ENCODE assay signal across 9 mouse cellular contexts in genomic region chr1:178960015-178960559, GRCm38 (mm10).
DNase-seq lines count a peak whose midpoint lies in the region; ATAC-seq and TF ChIP-seq lines count a peak whose summit lies in the region.
"Had no signal": no experiment of that assay in that cellular context is flagged by ENCODE, and none has a peak within 500 bp of the region (broad histone marks: within the 10 kb centered on the region; RNA-seq: fewer than 3 reads in every experiment).

No protein-coding gene starts in this region.

- H3K27ac ChIP-seq in forebrain, embryonic 15.5 days (replicated peaks), result no peak overlapping the region
- H3K27ac ChIP-seq in hindbrain, embryonic 11.5 days (ENCODE audit: low read depth, low read length), result no peak overlapping the region
- no peak overlapping the region for H3K27ac ChIP-seq in lung, postnatal 0 days (ENCODE audit: low read length)
- H3K27ac ChIP-seq: limb, embryonic 15.5 days had no signal

- no peaks in the 10 kb centered on the region for H3K4me1 ChIP-seq in forebrain, embryonic 15.5 days
- H3K4me1 ChIP-seq in hindbrain, embryonic 11.5 days (replicated peaks; ENCODE audit: control insufficient read depth, insufficient read depth, low read length), result no peaks in the 10 kb centered on the region
- no peaks in the 10 kb centered on the region for H3K4me1 ChIP-seq in lung, postnatal 0 days (ENCODE audit: insufficient read depth, low read depth, low read length)

- no peak overlapping the region for H3K4me2 ChIP-seq in forebrain, embryonic 15.5 days (replicated peaks)
- no peak overlapping the region for H3K4me2 ChIP-seq in hindbrain, embryonic 11.5 days (replicated peaks; ENCODE audit: low read depth, low read length)
- no peak overlapping the region for H3K4me2 ChIP-seq in lung, postnatal 0 days (replicated peaks; ENCODE audit: low read depth, low read length)
- H3K4me2 ChIP-seq: limb, embryonic 15.5 days had no signal

- peak; percentile 90 for DNase-seq in NIH3T3 (ENCODE audit: low read depth)
- peak; percentile 77 for DNase-seq in cerebellum, adult 11-12 months
- DNase-seq in hindbrain, embryonic 11.5 days (ENCODE audit: low spot score), result peak; percentile 92
- DNase-seq in layer of hippocampus, adult 8-10 months (ENCODE audit: low spot score in 2 of 2), result peak; percentile 48 to 83
- peak; percentile 75 for DNase-seq in lung, postnatal 0 days (ENCODE audit: low spot score)
- DNase-seq in retina, embryonic 14.5 days (ENCODE audit: low spot score), result peak; percentile 91
- peak; percentile 37 for DNase-seq in urinary bladder, adult 2 months (ENCODE audit: low spot score)

- H3K36me3 ChIP-seq in forebrain, embryonic 15.5 days, result no peaks in the 10 kb centered on the region
- no peaks in the 10 kb centered on the region for H3K36me3 ChIP-seq in hindbrain, embryonic 11.5 days (ENCODE audit: control insufficient read depth, insufficient read depth, low read length)
- no peaks in the 10 kb centered on the region for H3K36me3 ChIP-seq in lung, postnatal 0 days (ENCODE audit: insufficient read depth, low read length)

- no peaks in the 10 kb centered on the region for H3K27me3 ChIP-seq in forebrain, embryonic 15.5 days
- no peaks in the 10 kb centered on the region for H3K27me3 ChIP-seq in hindbrain, embryonic 11.5 days (ENCODE audit: control insufficient read depth, insufficient read depth, low read length)
- H3K27me3 ChIP-seq in lung, postnatal 0 days (replicated peaks; ENCODE audit: insufficient read depth, low read length), result no peaks in the 10 kb centered on the region

- TF ChIP-seq CTCF in lung, postnatal 0 days (IDR thresholded peaks at IDR 0.05), result peak; percentile 86

- H3K9me3 ChIP-seq in forebrain, embryonic 15.5 days, result no peaks in the 10 kb centered on the region
- H3K9me3 ChIP-seq in hindbrain, embryonic 11.5 days (ENCODE audit: control insufficient read depth, low read length), result no peaks in the 10 kb centered on the region
- H3K9me3 ChIP-seq in lung, postnatal 0 days (ENCODE audit: low read length), result no peaks in the 10 kb centered on the region
- H3K9me3 ChIP-seq: limb, embryonic 15.5 days had no signal

- no peak overlapping the region for H3K9ac ChIP-seq in forebrain, embryonic 15.5 days (replicated peaks)
- no peak overlapping the region for H3K9ac ChIP-seq in hindbrain, embryonic 11.5 days (ENCODE audit: low read depth, low read length)
- H3K9ac ChIP-seq in lung, postnatal 0 days (replicated peaks; ENCODE audit: low read depth), result no peak overlapping the region
- H3K9ac ChIP-seq: limb, embryonic 15.5 days had no signal

- peak; percentile 82 for ATAC-seq in forebrain, embryonic 15.5 days (replicated peaks)
- peak; percentile 71 for ATAC-seq in hindbrain, embryonic 11.5 days (ENCODE audit: low FRiP score)
- ATAC-seq in lung, postnatal 0 days, result no peak; the same call in 1 of the 2 replicates

- H3K4me3 ChIP-seq in forebrain, embryonic 15.5 days, result no peak overlapping the region
- H3K4me3 ChIP-seq in hindbrain, embryonic 11.5 days (ENCODE audit: low read depth, low read length), result no peak overlapping the region
- H3K4me3 ChIP-seq in lung, postnatal 0 days (ENCODE audit: low read depth, low read length), result no peak overlapping the region
- H3K4me3 ChIP-seq: limb, embryonic 15.5 days had no signal

- WGBS in forebrain, embryonic 15.5 days, result 51% methylated on average over 7 of the region's 7 CpGs
- WGBS in hindbrain, embryonic 11.5 days, result 43% methylated on average over 7 of the region's 7 CpGs
- WGBS in lung, postnatal 0 days, result 52% methylated on average over 7 of the region's 7 CpGs

- no peak for TF ChIP-seq EP300 in lung, postnatal 0 days (IDR thresholded peaks at IDR 0.05)

Comparison
In these comparisons a context has a peak if more than half of its experiments do, and no peak if none do; other contexts are left out.
1. DNase-seq: peak in every context shown above with its lines; median percentile 92 in hindbrain, embryonic 11.5 days; 91 in retina, embryonic 14.5 days; 90 in NIH3T3; 77 in cerebellum, adult 11-12 months; 75 in lung, postnatal 0 days; 66 in layer of hippocampus, adult 8-10 months; 37 in urinary bladder, adult 2 months.